In the genomic region with DNA sequence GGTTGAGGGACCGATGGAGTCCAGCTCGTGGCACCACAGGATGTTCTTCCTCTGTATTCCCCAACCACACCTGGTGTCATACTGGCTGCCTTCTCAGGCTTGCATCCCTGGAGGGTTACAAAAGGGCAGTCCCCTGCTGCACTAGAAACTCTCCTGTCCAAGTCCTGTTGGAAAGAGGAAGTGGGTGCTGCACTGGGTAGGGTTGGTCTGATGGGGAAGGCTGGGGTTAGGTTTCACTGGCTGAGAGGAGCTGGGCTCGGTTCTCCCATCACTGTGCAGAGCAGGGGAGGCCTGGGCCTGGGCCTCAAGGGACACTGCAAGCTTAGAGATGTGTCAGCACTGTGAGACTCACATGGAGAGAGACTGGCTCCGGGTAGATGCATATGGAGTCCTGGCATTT, we compare ENCODE assay signal across 25 mouse cellular contexts. TPM values are rescaled to one million over a fixed set of nuclear protein-coding genes. Genes with fewer than 3 reads are reported as not detected.
A peak's percentile ranks its signal among the peaks of the same experiment; 100 is the strongest.
DNase-seq lines count a peak whose midpoint lies in the region; ATAC-seq and TF ChIP-seq lines count a peak whose summit lies in the region.
"Had no signal": no experiment of that assay in that cellular context is flagged by ENCODE, and none has a peak within 500 bp of the region (broad histone marks: within the 10 kb centered on the region; RNA-seq: fewer than 3 reads in every experiment).

No protein-coding gene starts in this region.

- DNase-seq in gastrocnemius, adult 2 months, result peak; percentile 56
- no peak for DNase-seq in gastrocnemius, postnatal 10 days
- DNase-seq in skeletal muscle tissue, adult 2 months (ENCODE audit: low read depth, low spot score), result peak; percentile 53
- no peak for DNase-seq in liver, postnatal 0 days
- DNase-seq in urinary bladder, postnatal 4 days (ENCODE audit: low spot score in 2 of 2), result no peak
- DNase-seq: adrenal gland, adult 8-10 months; adrenal gland, postnatal 25 days; cerebellum, adult 11-12 months; cerebellum, adult 8-10 months; cerebellum, postnatal 10 days; cerebellum, postnatal 36 days; forebrain, postnatal 0 days; gastrocnemius, postnatal 36 days; heart, adult 11 months had no signal

- ATAC-seq in granulocyte monocyte progenitor cell, adult 5-6 weeks (replicated peaks; ENCODE audit: poor library complexity, severe bottlenecking), result peak; percentile 58
- ATAC-seq in liver, postnatal 0 days, result no peak
- no peak for ATAC-seq in kidney, embryonic 15.5 days (replicated peaks; ENCODE audit: low FRiP score)
- ATAC-seq: activated CD4-positive, CD25-positive, alpha-beta regulatory T cell, adult 4 months; forebrain, embryonic 13.5 days; forebrain, postnatal 0 days; hindbrain, postnatal 0 days; inflammation-experienced regulatory T-cells, adult 6 months had no signal

- no peak overlapping the region for H3K9ac ChIP-seq in liver, postnatal 0 days (replicated peaks)
- H3K9ac ChIP-seq in kidney, embryonic 15.5 days, result no peak overlapping the region
- H3K9ac ChIP-seq: forebrain, embryonic 13.5 days; forebrain, postnatal 0 days; hindbrain, embryonic 14.5 days had no signal

- no peaks in the 10 kb centered on the region for H3K36me3 ChIP-seq in liver, postnatal 0 days (replicated peaks; ENCODE audit: insufficient read depth, low read length)
- no peaks in the 10 kb centered on the region for H3K36me3 ChIP-seq in kidney, embryonic 15.5 days
- H3K36me3 ChIP-seq: forebrain, embryonic 10.5 days had no signal

- intact Hi-C loops in gastrocnemius, adult 2 months (cut with DNase I), result no loop called here

- 71% methylated on average over 4 of the region's 4 CpGs for WGBS in liver, postnatal 0 days (ENCODE audit: insufficient replicate concordance)
- WGBS in kidney, embryonic 15.5 days, result 79% methylated on average over 4 of the region's 4 CpGs

- no peak overlapping the region for H3K4me2 ChIP-seq in liver, postnatal 0 days (ENCODE audit: low read depth, low read length)
- no peak overlapping the region for H3K4me2 ChIP-seq in kidney, embryonic 15.5 days
- H3K4me2 ChIP-seq: forebrain, embryonic 13.5 days; heart, embryonic 11.5 days; hindbrain, embryonic 14.5 days had no signal

- no peak for TF ChIP-seq CTCF in gastrocnemius, adult 2 months (IDR thresholded peaks at IDR 0.05)
- TF ChIP-seq CTCF in liver, postnatal 0 days (IDR thresholded peaks at IDR 0.05; ENCODE audit: low read depth), result no peak

- H3K4me1 ChIP-seq in liver, postnatal 0 days (ENCODE audit: insufficient read depth), result no peaks in the 10 kb centered on the region
- H3K4me1 ChIP-seq in kidney, embryonic 15.5 days, result no peaks in the 10 kb centered on the region
- H3K4me1 ChIP-seq: forebrain, embryonic 10.5 days; forebrain, embryonic 13.5 days had no signal

- TF ChIP-seq EP300 in liver, postnatal 0 days (IDR thresholded peaks at IDR 0.05; ENCODE audit: low read depth), result no peak

- no peak overlapping the region for H3K4me3 ChIP-seq in gastrocnemius, adult 2 months
- no peak overlapping the region for H3K4me3 ChIP-seq in liver, postnatal 0 days (ENCODE audit: low read depth, low read length)
- no peak overlapping the region for H3K4me3 ChIP-seq in kidney, embryonic 15.5 days (replicated peaks)
- H3K4me3 ChIP-seq: forebrain, embryonic 10.5 days; forebrain, embryonic 13.5 days had no signal

- H3K27ac ChIP-seq in gastrocnemius, adult 2 months, result peak overlapping the region; percentile 68
- H3K27ac ChIP-seq in liver, postnatal 0 days (ENCODE audit: low read depth), result no peak overlapping the region
- H3K27ac ChIP-seq in kidney, embryonic 15.5 days, result no peak overlapping the region
- H3K27ac ChIP-seq: forebrain, embryonic 10.5 days; forebrain, embryonic 13.5 days; hindbrain, embryonic 14.5 days; hindbrain, postnatal 0 days had no signal

- no peaks in the 10 kb centered on the region for H3K9me3 ChIP-seq in liver, postnatal 0 days (ENCODE audit: low read length)
- 0 out of 2 replicates have a peak, but pooled peaks cover 3% of the 10 kb centered on the region for H3K9me3 ChIP-seq in kidney, embryonic 15.5 days (replicated peaks)

- peaks cover 7% of the 10 kb centered on the region for H3K27me3 ChIP-seq in liver, postnatal 0 days (ENCODE audit: insufficient read depth, low read length)
- peaks cover 10% of the 10 kb centered on the region for H3K27me3 ChIP-seq in kidney, embryonic 15.5 days

RNA-seq across cellular contexts. Expression of a gene that starts 4.0 kb away (rescaled TPM):
- total RNA-seq in gastrocnemius, adult 2 months (2021), result over 10,000 TPM in 1 of 2 experiments, 1,000 to 10,000 TPM in 1; 9,151 to 16,547 TPM
- over 10,000 TPM; 11,172 to 13,407 TPM for total RNA-seq in gastrocnemius, postnatal 10 days (2021)
- total RNA-seq in granulocyte monocyte progenitor cell, adult 5-6 weeks (2014; fragmentation: Nextera tagmentation), result not detected in 2 replicates
- total RNA-seq in granulocyte monocyte progenitor cell, adult 5-6 weeks (2017), result not detected in 2 replicates
- 2.4 TPM in 1 of 2 replicates, not detected in the other for polyA plus RNA-seq in liver, postnatal 0 days (2015; fragmentation: Nextera tagmentation; extraction: Ambion mirVana)
- not detected in 2 replicates for polyA plus RNA-seq in kidney, embryonic 15.5 days (2015; fragmentation: Nextera tagmentation; extraction: Ambion mirVana)
- total RNA-seq: adrenal gland, adult 8-10 months; adrenal gland, postnatal 25 days; hematopoietic stem cell, adult 5-6 weeks had no signal
- polyA plus RNA-seq: activated CD4-positive, CD25-positive, alpha-beta regulatory T cell, adult 4 months; embryonic facial prominence, embryonic 11.5 days; forebrain, embryonic 10.5 days; forebrain, embryonic 13.5 days; inflammation-experienced regulatory T-cells, adult 6 months had no signal

RNA-seq across cellular contexts. Expression of a gene that starts 34.4 kb away (rescaled TPM):
- total RNA-seq in gastrocnemius, adult 2 months (2021), result 1 to 10 TPM in 1 of 2 experiments, not detected in 1; 1.2 TPM
- 1 to 10 TPM in 1 of 2 experiments, under 1 TPM in 1; 0.96 to 2.1 TPM for total RNA-seq in gastrocnemius, postnatal 10 days (2021)
- total RNA-seq in granulocyte monocyte progenitor cell, adult 5-6 weeks (2014; fragmentation: Nextera tagmentation), result 122 and 173 TPM in 2 replicates
- total RNA-seq in granulocyte monocyte progenitor cell, adult 5-6 weeks (2017), result 73.5 and 77.6 TPM in 2 replicates
- 55.5 and 56.7 TPM in 2 replicates for polyA plus RNA-seq in liver, postnatal 0 days (2015; fragmentation: Nextera tagmentation; extraction: Ambion mirVana)
- 3.5 and 4.0 TPM in 2 replicates for polyA plus RNA-seq in kidney, embryonic 15.5 days (2015; fragmentation: Nextera tagmentation; extraction: Ambion mirVana)

RNA-seq across cellular contexts. Expression of a gene that starts 36.3 kb away (rescaled TPM):
- total RNA-seq in gastrocnemius, adult 2 months (2021), result 10 to 100 TPM; 11.7 to 16.0 TPM
- 10 to 100 TPM; 50.9 to 53.5 TPM for total RNA-seq in gastrocnemius, postnatal 10 days (2021)
- 53.3 and 75.4 TPM in 2 replicates for total RNA-seq in granulocyte monocyte progenitor cell, adult 5-6 weeks (2014; fragmentation: Nextera tagmentation)
- total RNA-seq in granulocyte monocyte progenitor cell, adult 5-6 weeks (2017), result 10.8 and 16.3 TPM in 2 replicates
- polyA plus RNA-seq in liver, postnatal 0 days (2015; fragmentation: Nextera tagmentation; extraction: Ambion mirVana), result 24.4 and 25.3 TPM in 2 replicates
- polyA plus RNA-seq in kidney, embryonic 15.5 days (2015; fragmentation: Nextera tagmentation; extraction: Ambion mirVana), result 88.8 and 90.2 TPM in 2 replicates

Comparison
In these comparisons a context has a peak if more than half of its experiments do, and no peak if none do; other contexts are left out.
1. DNase-seq: peak in gastrocnemius, adult 2 months (single experiment) and skeletal muscle tissue, adult 2 months (single experiment); none in gastrocnemius, postnatal 10 days (single experiment), liver, postnatal 0 days (single experiment) and urinary bladder, postnatal 4 days (0 of 2).
2. RNA of a gene that starts 4.0 kb away (total RNA-seq): 9,151 to 16,547 TPM in gastrocnemius, adult 2 months and 11,172 to 13,407 TPM in gastrocnemius, postnatal 10 days; not detected in granulocyte monocyte progenitor cell, adult 5-6 weeks; every median in the first group is over 1,000 times any median in the second.
3. RNA of a gene that starts 34.4 kb away (total RNA-seq): 73.5 to 173 TPM in granulocyte monocyte progenitor cell, adult 5-6 weeks; 0.96 to 2.1 TPM in gastrocnemius, postnatal 10 days and 1.2 TPM in gastrocnemius, adult 2 months; every median in the first group is over 10 times any median in the second.